Mouse (Mus musculus) forebrain, embryonic 14.5 days (tissue): ENCODE data around the gene Aes. TPM values are rescaled to one million over a fixed set of nuclear protein-coding genes. Genes with fewer than 3 reads are reported as not detected.

ENCODE experiments used
- ATAC-seq: fragments of 200-750 bp; cut with Nextera tagmentation; 2 replicates; pipeline ENCODE4 v1.8.0; 2017; ENCODE audit warnings: mild to moderate bottlenecking, moderate library complexity
- DNase-seq: peaks from one replicate; pipeline ENCODE4 v3.0.0-alpha.2; 2015; ENCODE audit warnings: low spot score
- H3K27ac ChIP-seq: fragments of 300-500 bp; sonication (generic); 2 replicates; pipeline ENCODE4 v1.5.1; 2014; ENCODE audit warnings: low read depth, mild to moderate bottlenecking, control low read depth, low read length, moderate library complexity
- H3K27me3 ChIP-seq: fragments of 300-500 bp; sonication (generic); replicated peaks from 2 replicates; pipeline ENCODE4 v1.6.1; 2014; ENCODE audit warnings: low read length, control low read depth, mixed read lengths; ENCODE audit not compliant: control insufficient read depth, insufficient read depth
- H3K36me3 ChIP-seq: fragments of 300-500 bp; sonication (generic); 2 replicates; pipeline ENCODE4 v1.6.1; 2014; ENCODE audit warnings: low read length, control low read depth; ENCODE audit not compliant: control insufficient read depth, insufficient read depth
- H3K4me1 ChIP-seq: fragments of 300-500 bp; sonication (generic); 2 replicates; pipeline ENCODE4 v1.6.1; 2014; ENCODE audit warnings: antibody characterized with exemption, low read length, control low read depth; ENCODE audit not compliant: control insufficient read depth, insufficient read depth
- H3K4me2 ChIP-seq: fragments of 300-500 bp; sonication (generic); 2 replicates; pipeline ENCODE4 v1.6.1; 2014; ENCODE audit warnings: mild to moderate bottlenecking, control low read depth, low read length
- H3K4me3 ChIP-seq: fragments of 300-500 bp; sonication (generic); 2 replicates; pipeline ENCODE4 v1.5.1; 2014; ENCODE audit warnings: low read depth, low read length, control low read depth
- H3K9ac ChIP-seq: fragments of 300-500 bp; sonication (generic); 2 replicates; pipeline ENCODE4 v1.6.1; 2014; ENCODE audit warnings: mild to moderate bottlenecking, low read length, control low read depth, moderate library complexity
- H3K9me3 ChIP-seq: fragments of 300-500 bp; sonication (generic); replicated peaks from 2 replicates; pipeline ENCODE4 v1.6.1; 2016; ENCODE audit warnings: low read length, control low read depth, mixed read lengths; ENCODE audit not compliant: control insufficient read depth
- WGBS: fragments of 180-500 bp; shearing (Covaris S2); extraction: QIAGEN DNeasy Blood & Tissue Kit; methylation state at CpG from one replicate; pipeline ENCODE4 v1.1.7; 2014; 5-methylcytosine and 5-hydroxymethylcytosine counted together
- polyA plus RNA-seq: library from polyadenylated mRNA; unstranded; fragments of >200 nt; fragmentation: Nextera tagmentation; extraction: Ambion mirVana; gene quantifications from 2 replicates; pipeline ENCODE4 v1.2.1, GENCODE M21; 2014

The Aes gene
- polyA plus RNA-seq, 1 experiment from 2014 or later: 415 TPM

DNA sequence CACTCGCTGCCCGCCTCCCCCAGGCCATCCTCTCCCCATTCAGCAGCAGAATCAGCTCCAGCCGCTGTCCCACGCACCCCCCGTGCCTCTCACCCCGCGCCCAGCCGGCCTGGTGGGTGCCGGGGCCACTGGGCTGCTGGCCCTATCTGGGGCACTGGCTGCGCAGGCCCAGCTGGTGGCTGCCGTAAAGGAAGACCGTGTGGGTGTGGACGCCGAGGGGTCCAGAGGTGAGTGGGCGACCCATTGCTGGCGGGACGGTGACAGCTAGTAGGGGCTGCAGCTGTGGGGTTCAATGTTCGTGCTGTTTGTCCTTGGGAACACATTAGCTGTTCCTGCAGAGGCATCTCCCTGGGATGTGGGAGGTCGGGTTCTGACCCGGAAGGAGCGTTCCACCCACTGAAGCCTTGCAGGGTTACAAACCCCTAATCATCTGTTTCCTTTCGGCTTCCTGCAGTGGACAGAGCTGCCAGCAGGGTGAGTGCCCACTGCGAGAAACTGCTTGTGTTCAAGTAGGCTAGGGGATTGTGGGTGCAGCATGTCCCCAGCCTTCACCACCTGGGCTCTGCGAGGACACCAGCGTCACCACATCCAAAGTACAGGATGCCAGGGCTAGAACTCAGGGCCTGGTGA lies 21.3 kb downstream of the Aes start:
- DNase-seq: no peak
- ATAC-seq: no peak
- H3K36me3 ChIP-seq: no peaks in the 10 kb centered on the region
- 59% methylated on average over 24 of the region's 25 CpGs for WGBS
- H3K4me3 ChIP-seq: no peak overlapping the region
- H3K4me1 ChIP-seq: peaks cover 4% of the 10 kb centered on the region
- H3K4me2 ChIP-seq: no peak overlapping the region
- no peak overlapping the region for H3K27ac ChIP-seq
- no peak overlapping the region for H3K9ac ChIP-seq
- peaks cover 15% of the 10 kb centered on the region for H3K27me3 ChIP-seq
- H3K9me3 ChIP-seq: no peaks in the 10 kb centered on the region

DNA sequence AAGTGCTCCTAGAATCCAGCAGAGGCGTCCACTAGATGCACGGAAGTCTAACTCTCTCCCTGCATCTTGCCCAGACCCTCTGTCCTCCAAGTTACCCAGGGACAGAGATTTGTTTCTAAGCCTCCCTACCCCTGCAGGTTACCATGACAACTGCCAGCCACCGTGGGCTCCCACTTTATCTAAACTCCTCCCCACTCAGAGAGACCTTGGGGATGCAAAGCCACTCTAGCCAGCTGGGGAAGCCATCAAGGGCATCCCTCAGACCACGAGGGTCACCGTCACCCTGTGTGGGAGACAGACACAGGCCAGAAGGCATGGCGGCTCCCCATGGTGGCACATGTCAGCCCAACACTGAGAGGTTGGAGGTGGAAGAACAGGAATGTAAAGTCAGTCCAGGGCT lies 24.1 kb downstream of the Aes start:
- Histone ChIP-seq H3K36me3 (peaks cover 5% of the 10 kb centered on the region; the same call in 1 of the 2 replicates), H3K4me2 (no peak overlapping the region), H3K27me3 (peaks cover 7% of the 10 kb centered on the region), H3K4me3 (no peak overlapping the region), H3K4me1 (no peaks in the 10 kb centered on the region), H3K9me3 (no peaks in the 10 kb centered on the region), H3K9ac (no peak overlapping the region), H3K27ac (no peak overlapping the region)
- ATAC-seq: no peak
- DNase-seq: no peak
- 52% methylated on average over 6 of the region's 6 CpGs for WGBS

DNA sequence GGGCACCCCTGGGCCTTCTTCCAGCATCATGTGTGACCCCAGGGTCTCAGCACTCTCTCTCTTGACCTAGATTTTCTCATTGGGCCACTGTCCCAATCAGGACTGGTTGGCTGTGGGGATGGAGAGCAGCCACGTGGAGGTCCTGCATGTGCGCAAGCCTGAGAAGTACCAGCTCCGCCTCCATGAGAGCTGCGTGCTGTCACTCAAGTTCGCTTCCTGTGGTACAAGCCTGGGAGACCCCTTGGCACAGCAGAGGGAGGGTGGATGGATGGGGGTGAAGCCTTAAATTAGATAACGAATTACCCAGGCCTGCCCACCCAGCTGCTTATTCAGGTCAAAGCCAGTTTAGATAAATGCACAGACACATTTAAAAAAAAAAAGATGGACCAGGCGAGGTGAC lies 29.5 kb downstream of the Aes start:
- WGBS: 56% methylated on average over 7 of the region's 7 CpGs
- H3K36me3 ChIP-seq: peaks cover 5% of the 10 kb centered on the region; the same call in 1 of the 2 replicates
- no peak overlapping the region for H3K4me2 ChIP-seq
- no peak overlapping the region for H3K9ac ChIP-seq
- no peaks in the 10 kb centered on the region for H3K4me1 ChIP-seq
- peaks cover 8% of the 10 kb centered on the region for H3K27me3 ChIP-seq
- DNase-seq: no peak
- no peak overlapping the region for H3K27ac ChIP-seq
- no peaks in the 10 kb centered on the region for H3K9me3 ChIP-seq
- ATAC-seq: no peak
- no peak overlapping the region for H3K4me3 ChIP-seq

DNA sequence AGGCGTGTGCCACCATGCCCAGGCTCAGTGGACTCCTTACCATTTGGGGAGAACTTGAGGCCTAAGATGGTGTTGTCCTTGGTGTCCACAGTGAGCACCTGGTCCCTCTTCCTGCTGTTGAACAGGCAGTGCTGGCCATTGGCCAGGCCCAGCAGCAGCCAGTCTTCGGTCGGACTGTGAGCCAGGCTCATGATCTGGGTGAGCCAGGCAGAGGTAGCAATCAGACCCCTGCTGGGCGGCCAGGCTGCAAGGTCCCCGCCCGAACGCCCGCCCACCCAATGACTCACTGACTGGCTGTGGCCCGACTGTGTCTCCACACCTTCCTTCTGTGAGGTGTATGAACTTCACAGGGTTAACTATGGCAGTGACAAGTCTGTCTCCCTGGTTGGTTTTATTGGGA lies 32.6 kb downstream of the Aes start:
- peaks cover 5% of the 10 kb centered on the region; the same call in 1 of the 2 replicates for H3K36me3 ChIP-seq
- H3K9me3 ChIP-seq: no peaks in the 10 kb centered on the region
- H3K4me3 ChIP-seq: no peak overlapping the region
- no peak overlapping the region for H3K27ac ChIP-seq
- H3K4me2 ChIP-seq: no peak overlapping the region
- ATAC-seq: no peak
- H3K9ac ChIP-seq: no peak overlapping the region
- H3K27me3 ChIP-seq: peaks cover 28% of the 10 kb centered on the region
- 66% methylated on average over 9 of the region's 9 CpGs for WGBS
- DNase-seq: no peak
- peaks cover 17% of the 10 kb centered on the region for H3K4me1 ChIP-seq

DNA sequence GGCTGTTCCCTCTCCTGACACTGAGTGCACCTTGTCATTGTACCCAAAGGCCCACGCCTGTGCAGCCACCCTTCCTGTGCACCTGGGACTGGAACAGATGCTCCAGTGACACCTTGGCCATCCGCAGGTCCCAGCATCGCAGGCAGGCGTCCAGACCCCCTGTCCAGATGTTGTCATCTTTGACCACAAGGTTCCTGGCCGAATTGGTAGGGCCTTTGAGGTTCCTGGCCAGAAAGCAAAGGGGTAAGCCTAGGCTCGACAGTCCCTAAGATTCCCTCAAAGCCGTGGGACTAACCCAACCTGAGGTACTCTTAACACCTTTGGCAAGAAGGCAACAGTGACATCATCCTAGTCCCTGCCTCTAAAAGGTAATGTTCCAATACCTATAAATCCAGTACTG lies 33.3 kb downstream of the Aes start:
- H3K36me3 ChIP-seq: peaks cover 4% of the 10 kb centered on the region; the same call in 1 of the 2 replicates
- ATAC-seq (no peak), DNase-seq (no peak)
- 79% methylated on average over 7 of the region's 7 CpGs for whole genome bisulfite sequencing
- peaks cover 24% of the 10 kb centered on the region for H3K4me1 ChIP-seq
- H3K9me3 ChIP-seq: no peaks in the 10 kb centered on the region
- no peak overlapping the region for H3K4me3 ChIP-seq
- no peak overlapping the region for H3K9ac ChIP-seq
- H3K27me3 ChIP-seq: peaks cover 28% of the 10 kb centered on the region
- H3K4me2 ChIP-seq: no peak overlapping the region
- H3K27ac ChIP-seq: no peak overlapping the region

DNA sequence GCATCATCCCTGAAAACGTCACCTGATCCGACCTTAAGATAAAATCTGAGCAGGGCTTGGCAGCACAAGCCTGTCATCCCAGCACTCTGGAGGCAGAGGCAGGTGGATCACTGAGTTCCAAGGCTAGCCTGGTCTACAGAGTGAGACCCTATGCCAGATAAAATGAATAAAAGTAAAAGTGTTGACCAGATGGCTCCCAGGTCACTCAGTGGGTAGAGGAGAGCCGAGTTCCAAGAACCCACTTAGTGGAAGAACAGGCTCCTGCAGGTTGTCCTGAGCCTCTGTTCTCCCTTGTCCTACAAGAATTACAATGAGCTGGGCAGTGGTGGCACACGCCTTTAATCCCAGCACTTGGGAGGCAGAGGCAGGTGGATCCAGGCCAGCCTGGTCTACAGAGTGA lies 33.9 kb downstream of the Aes start:
- Histone ChIP-seq H3K27me3 (peaks cover 28% of the 10 kb centered on the region), H3K9ac (no peak overlapping the region), H3K4me1 (peaks cover 27% of the 10 kb centered on the region), H3K9me3 (no peaks in the 10 kb centered on the region), H3K4me2 (no peak overlapping the region), H3K4me3 (no peak overlapping the region), H3K27ac (no peak overlapping the region), H3K36me3 (no peaks in the 10 kb centered on the region; the same call in 1 of the 2 replicates)
- WGBS: 74% methylated on average over 4 of the region's 4 CpGs
- ATAC-seq (no peak), DNase-seq (no peak)

DNA sequence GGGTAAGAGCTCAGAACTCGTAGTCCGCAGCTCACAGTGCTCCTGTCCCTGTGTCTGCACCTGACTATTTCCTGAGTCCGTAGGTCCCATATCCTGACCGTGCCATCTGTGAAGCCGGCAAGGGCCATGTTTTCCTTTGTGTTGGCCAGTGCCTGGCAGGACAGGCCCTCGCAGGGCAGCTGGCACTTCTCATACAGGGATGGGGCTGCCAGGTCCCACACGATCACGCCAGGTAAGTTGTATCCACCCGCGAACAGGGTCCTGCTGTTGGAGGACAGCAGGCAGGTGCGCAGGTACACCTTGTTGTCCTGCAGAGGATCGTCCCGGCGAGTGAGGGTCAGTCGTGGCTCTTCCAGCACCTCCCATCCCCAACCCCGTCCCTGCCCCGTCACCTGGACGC lies 34.6 kb downstream of the Aes start:
- DNase-seq (no peak), ATAC-seq (no peak)
- Histone ChIP-seq H3K9me3 (no peaks in the 10 kb centered on the region), H3K4me1 (peaks cover 27% of the 10 kb centered on the region), H3K27ac (no peak overlapping the region), H3K27me3 (peaks cover 25% of the 10 kb centered on the region), H3K4me3 (no peak overlapping the region), H3K36me3 (no peaks in the 10 kb centered on the region), H3K4me2 (no peak overlapping the region), H3K9ac (no peak overlapping the region)
- 77% methylated on average over 18 of the region's 18 CpGs for WGBS

DNA sequence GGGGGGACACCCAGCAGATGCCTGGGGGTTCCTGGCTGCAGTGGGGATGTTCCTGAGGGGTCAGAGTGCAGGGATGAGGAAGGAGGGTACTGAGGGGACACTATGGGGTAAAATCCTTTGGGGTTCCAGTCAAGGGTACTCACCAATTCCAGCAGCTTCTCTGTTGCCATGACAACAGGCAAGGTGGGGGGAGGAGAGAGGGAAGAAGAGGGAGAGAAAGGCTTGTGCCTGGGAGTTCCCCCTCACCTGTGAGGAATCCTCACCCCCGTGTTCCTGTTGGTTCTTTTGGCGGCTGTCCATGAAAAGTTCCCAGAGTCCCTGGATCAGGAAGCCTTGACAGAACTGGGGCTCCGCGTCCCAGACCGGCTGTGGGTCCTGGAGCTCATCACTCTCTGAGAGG lies 36.3 kb downstream of the Aes start:
- Histone ChIP-seq H3K36me3 (no peaks in the 10 kb centered on the region), H3K4me2 (no peak overlapping the region), H3K9me3 (no peaks in the 10 kb centered on the region), H3K27me3 (peaks cover 22% of the 10 kb centered on the region), H3K4me3 (no peak overlapping the region), H3K4me1 (peaks cover 28% of the 10 kb centered on the region), H3K27ac (no peak overlapping the region), H3K9ac (no peak overlapping the region)
- ATAC-seq (no peak), DNase-seq (no peak)
- 57% methylated on average over 5 of the region's 5 CpGs for WGBS

DNA sequence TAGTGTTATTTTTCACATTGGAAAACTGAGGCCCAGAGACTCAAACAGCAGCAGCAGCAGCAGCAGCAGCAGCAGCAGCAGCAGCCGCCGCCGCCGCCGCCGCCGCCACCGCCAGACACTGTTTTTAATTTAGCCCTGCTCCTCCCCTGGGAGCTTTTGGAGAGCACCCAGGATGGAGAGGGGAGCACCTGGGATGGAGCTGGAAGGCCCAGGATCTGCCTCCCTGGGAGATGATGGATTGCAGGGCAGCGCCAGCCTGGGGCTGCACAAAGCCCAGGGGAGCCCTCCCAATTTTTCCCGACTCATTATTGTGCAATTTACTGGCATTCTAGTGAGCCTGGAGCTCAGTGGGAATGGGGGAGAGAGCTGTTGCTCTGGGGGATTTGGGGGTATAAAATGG lies 37.3 kb downstream of the Aes start:
- Histone ChIP-seq H3K9ac (no peak overlapping the region), H3K36me3 (no peaks in the 10 kb centered on the region), H3K4me2 (peak overlapping the region; percentile 26), H3K27me3 (peaks cover 22% of the 10 kb centered on the region), H3K9me3 (no peaks in the 10 kb centered on the region), H3K4me3 (no peak overlapping the region), H3K4me1 (peaks cover 36% of the 10 kb centered on the region), H3K27ac (peak overlapping the region; percentile 33; the same call in 1 of the 2 replicates)
- ATAC-seq (no peak), DNase-seq (peak; percentile 63)
- 3% methylated on average over 10 of the region's 10 CpGs for WGBS
